Mouse (Mus musculus) stomach, embryonic 16.5 days (tissue): ENCODE data around the gene Pramel3. TPM values are rescaled to one million over a fixed set of nuclear protein-coding genes. Genes with fewer than 3 reads are reported as not detected.
"Not testable (repeated sequence)": the region's sequence is repeated elsewhere in the genome, so short reads cannot be mapped to it uniquely, and the experiment has no call there.

Source experiments
- ATAC-seq: fragments of 200-750 bp; cut with Nextera tagmentation; 2 replicates; pipeline ENCODE4 v1.8.0; 2017; ENCODE audit warnings: moderate number of reproducible peaks, moderate TSS enrichment; ENCODE audit not compliant: insufficient read depth, low FRiP score
- H3K27ac ChIP-seq: fragments of 300-500 bp; sonication (generic); 2 replicates; pipeline ENCODE4 v1.5.1; 2014; ENCODE audit warnings: low read length
- H3K27me3 ChIP-seq: fragments of 300-500 bp; sonication (generic); 2 replicates; pipeline ENCODE4 v1.6.1; 2014; ENCODE audit warnings: low read length, control low read depth, mixed read lengths; ENCODE audit not compliant: control insufficient read depth, insufficient read depth
- H3K36me3 ChIP-seq: fragments of 300-500 bp; sonication (generic); 2 replicates; pipeline ENCODE4 v1.6.1; 2014; ENCODE audit warnings: low read length; ENCODE audit not compliant: control insufficient read depth, insufficient read depth
- H3K4me1 ChIP-seq: fragments of 300-500 bp; sonication (generic); 2 replicates; pipeline ENCODE4 v1.6.1; 2014; ENCODE audit warnings: low read length, control low read depth, mixed read lengths; ENCODE audit not compliant: control insufficient read depth, insufficient read depth
- H3K4me2 ChIP-seq: fragments of 300-500 bp; sonication (generic); 2 replicates; pipeline ENCODE4 v1.6.1; 2014; ENCODE audit warnings: low read depth, low read length, mixed read lengths
- H3K4me3 ChIP-seq: fragments of 300-500 bp; sonication (generic); replicated peaks from 2 replicates; pipeline ENCODE4 v1.5.1; 2014; ENCODE audit warnings: mild to moderate bottlenecking, low read length
- H3K9ac ChIP-seq: fragments of 300-500 bp; sonication (generic); 2 replicates; pipeline ENCODE4 v1.6.1; 2014; ENCODE audit warnings: low read length
- H3K9me3 ChIP-seq: fragments of 300-500 bp; sonication (generic); replicated peaks from 2 replicates; pipeline ENCODE4 v1.6.1; 2016; ENCODE audit warnings: low read length, control low read depth; ENCODE audit not compliant: control insufficient read depth
- WGBS: fragments of 180-500 bp; shearing (Covaris S2); extraction: QIAGEN DNeasy Blood & Tissue Kit; methylation state at CpG from one replicate; pipeline ENCODE4 v1.1.7; 2014; 5-methylcytosine and 5-hydroxymethylcytosine counted together
- polyA plus RNA-seq: library from polyadenylated mRNA; unstranded; fragments of >200 nt; fragmentation: Nextera tagmentation; extraction: Ambion mirVana; gene quantifications from 2 replicates; pipeline ENCODE4 v1.2.1, GENCODE M21; 2015

Gene Pramel3
- not detected in 2 replicates for polyA plus RNA-seq

GRCm38 (mm10) chrX:135302007-135302406, at the start of gene Pramel3:
Pramel3 (plus strand) TSS chrX:135302307.
- not testable (repeated sequence) for H3K36me3 ChIP-seq, H3K4me3 ChIP-seq, H3K4me2 ChIP-seq, H3K9ac ChIP-seq, H3K9me3 ChIP-seq, H3K27ac ChIP-seq, ATAC-seq, H3K27me3 ChIP-seq, H3K4me1 ChIP-seq
- WGBS, result 96% methylated on average over 11 of the region's 14 CpGs

- H3K4me3 ChIP-seq, ATAC-seq, H3K36me3 ChIP-seq, H3K27me3 ChIP-seq, H3K9me3 ChIP-seq, H3K27ac ChIP-seq, H3K4me1 ChIP-seq, H3K4me2 ChIP-seq, H3K9ac ChIP-seq: not testable (repeated sequence)
- WGBS, result 42% methylated on average over 2 of the region's 6 CpGs
Observed at GRCm38 (mm10) chrX:135360685-135361084, 58.6 kb downstream of the Pramel3 start.

- ATAC-seq, H3K27me3 ChIP-seq, H3K9ac ChIP-seq, H3K4me3 ChIP-seq, H3K36me3 ChIP-seq, H3K27ac ChIP-seq, H3K4me1 ChIP-seq, H3K4me2 ChIP-seq, H3K9me3 ChIP-seq: not testable (repeated sequence)
- no CpG with 5 or more reads among the region's 4 CpGs for WGBS
Observed at GRCm38 (mm10) chrX:135361943-135362342, 59.8 kb downstream of the Pramel3 start.

Other genes starting within 250 kb of the Pramel3 start
- not detected in 2 replicates for gene Gm15023, start 124.7 kb upstream of the Pramel3 start, polyA plus RNA-seq
- gene Tceal6, start 91.6 kb upstream of the Pramel3 start, polyA plus RNA-seq, result 0.27 and 1.2 TPM in 2 replicates
- gene Gm5128, start 71.0 kb downstream of the Pramel3 start, polyA plus RNA-seq, result not detected in 2 replicates
- gene Gm7903, start 131.5 kb downstream of the Pramel3 start, polyA plus RNA-seq, result not detected in 2 replicates
- gene AV320801, start 192.3 kb downstream of the Pramel3 start, polyA plus RNA-seq, result not detected in 2 replicates